Mouse (Mus musculus) embryonic fibroblast, embryonic 13.5 days (primary cell): Measurements from ENCODE around the gene Dennd1a. TPM values are rescaled to one million over a fixed set of nuclear protein-coding genes. Genes with fewer than 3 reads are reported as not detected.
A peak's percentile ranks its signal among the peaks of the same experiment; 100 is the strongest.

Experiments used
- H3K27ac ChIP-seq: 2 replicates; pipeline ENCODE4 v1.5.1; 2012; ENCODE audit warnings: low read length, control low read depth, inconsistent platforms; ENCODE audit not compliant: insufficient read depth
- H3K4me1 ChIP-seq: 2 replicates; pipeline ENCODE4 v1.6.1; 2011; ENCODE audit warnings: low read length; ENCODE audit not compliant: control insufficient read depth, insufficient read depth
- H3K4me3 ChIP-seq: 2 replicates; pipeline ENCODE4 v1.5.1; 2011; ENCODE audit warnings: mild to moderate bottlenecking, control low read depth, low read length; ENCODE audit not compliant: insufficient read depth
- CTCF ChIP-seq: IDR thresholded peaks from 2 replicates; pipeline ENCODE4 v1.5.1; 2011; ENCODE audit warnings: mild to moderate bottlenecking, control low read depth, low read length, moderate library complexity, borderline replicate concordance; ENCODE audit not compliant: insufficient read depth
- POLR2A ChIP-seq: IDR thresholded peaks from 2 replicates; pipeline ENCODE4 v1.6.1; 2011; ENCODE audit warnings: low read depth, mild to moderate bottlenecking, control low read depth, low read length, moderate library complexity
- polyA plus RNA-seq: library from polyadenylated mRNA; stranded (reverse); fragments of >200 nt; gene quantifications from 2 replicates; pipeline ENCODE4 v1.2.4, GENCODE M21; 2011; ENCODE audit warnings: low read depth; ENCODE audit not compliant: missing spikeins, insufficient read length

The Dennd1a gene
- polyA plus RNA-seq, 1 experiment: 25.7 TPM

GRCm38 (mm10) chr2:37777958-37778720 is 509.1 kb downstream of the Dennd1a start:
- Histone ChIP-seq H3K27ac (no peak overlapping the region), H3K4me1 (no peaks in the 10 kb centered on the region), H3K4me3 (no peak overlapping the region)
- TF ChIP-seq CTCF (no peak), POLR2A (no peak)

GRCm38 (mm10) chr2:37776611-37777411 is 510.4 kb downstream of the Dennd1a start:
- Histone ChIP-seq H3K27ac (no peak overlapping the region), H3K4me3 (no peak overlapping the region), H3K4me1 (no peaks in the 10 kb centered on the region)
- TF ChIP-seq POLR2A: no peak
- no peak for TF ChIP-seq CTCF

GRCm38 (mm10) chr2:37776016-37776415 is 511.2 kb downstream of the Dennd1a start, which contains the start of gene Crb2:
Gene Crb2 (plus strand): TSS chr2:37776249.
- H3K4me3 ChIP-seq: no peak within 1 kb of the TSS
- H3K27ac ChIP-seq: no peak within 1 kb of the TSS
- TF ChIP-seq CTCF (no peak), POLR2A (no peak)
- 0 out of 2 replicates have a peak, but pooled peaks cover 2% of the 10 kb centered on the region for H3K4me1 ChIP-seq

- Histone ChIP-seq H3K4me1 (peaks cover 2% of the 10 kb centered on the region; the same call in 1 of the 2 replicates), H3K27ac (no peak overlapping the region), H3K4me3 (no peak overlapping the region)
- no peak for TF ChIP-seq POLR2A
- TF ChIP-seq CTCF: peak; percentile 30; the same call in 1 of the 2 replicates
These were observed 512.6 kb downstream of the Dennd1a start for GRCm38 (mm10) chr2:37774571-37774970.

GRCm38 (mm10) chr2:37771618-37772285 is 515.4 kb downstream of the Dennd1a start:
- 0 out of 2 replicates have a peak overlapping the region, but pooled peaks have one; percentile 10 for H3K27ac ChIP-seq
- H3K4me3 ChIP-seq: peak overlapping the region; percentile 45
- TF ChIP-seq CTCF (peak; percentile 40; the same call in 1 of the 2 replicates), POLR2A (no peak)
- H3K4me1 ChIP-seq: peaks cover 11% of the 10 kb centered on the region

- peak overlapping the region; percentile 11; the same call in 1 of the 2 replicates for H3K27ac ChIP-seq
- no peak overlapping the region for H3K4me3 ChIP-seq
- TF ChIP-seq CTCF (no peak), POLR2A (no peak)
- H3K4me1 ChIP-seq: peaks cover 11% of the 10 kb centered on the region
These were observed 517.4 kb downstream of the Dennd1a start for GRCm38 (mm10) chr2:37769793-37770192.

GRCm38 (mm10) chr2:37768903-37769302 is 518.3 kb downstream of the Dennd1a start:
- no peak overlapping the region for H3K4me3 ChIP-seq
- H3K27ac ChIP-seq: peak overlapping the region; percentile 41
- no peak for TF ChIP-seq CTCF
- TF ChIP-seq POLR2A: no peak
- H3K4me1 ChIP-seq: peaks cover 11% of the 10 kb centered on the region

GRCm38 (mm10) chr2:37767739-37768138 is 519.5 kb downstream of the Dennd1a start:
- Histone ChIP-seq H3K27ac (peak overlapping the region; percentile 12), H3K4me3 (no peak overlapping the region), H3K4me1 (peaks cover 11% of the 10 kb centered on the region)
- TF ChIP-seq POLR2A (no peak), CTCF (no peak)

- Histone ChIP-seq H3K4me1 (peaks cover 11% of the 10 kb centered on the region), H3K27ac (peak overlapping the region; percentile 12), H3K4me3 (no peak overlapping the region)
- TF ChIP-seq CTCF (no peak), POLR2A (no peak)
These were observed 520.1 kb downstream of the Dennd1a start for GRCm38 (mm10) chr2:37767080-37767547.
